Mouse (Mus musculus) G1E (cell line): ENCODE data around the gene Ppp1r36.

Source experiments
- CTCF ChIP-seq: IDR thresholded peaks from 2 replicates; pipeline ENCODE4 v1.5.1; 2012; ENCODE audit warnings: low read depth, low read length, inconsistent platforms, mixed read lengths
- POLR2AphosphoS5 ChIP-seq: IDR thresholded peaks from 2 replicates; pipeline ENCODE4 v1.6.1; 2012; ENCODE audit warnings: low read depth, low read length, inconsistent platforms; ENCODE audit not compliant: insufficient replicate concordance

- no peak for TF ChIP-seq CTCF
- TF ChIP-seq POLR2AphosphoS5: no peak
These were observed 41.7 kb downstream of the Ppp1r36 start for GRCm38 (mm10) chr12:76459032-76459431.
